Mouse (Mus musculus) spleen, adult 2 months (tissue): ENCODE data around the gene Adgrv1.

ENCODE experiments used
- CTCF ChIP-seq: fragments of 200-500 bp; IDR thresholded peaks from 2 replicates; pipeline ENCODE4 v1.5.1; 2011; ENCODE audit warnings: mild to moderate bottlenecking, inconsistent platforms; ENCODE audit not compliant: insufficient read depth, insufficient read length, insufficient replicate concordance; ENCODE audit errors: extremely low read depth
- POLR2A ChIP-seq: fragments of 200-500 bp; IDR thresholded peaks from 2 replicates; pipeline ENCODE4 v1.6.1; 2011; ENCODE audit warnings: low read depth, low read length, inconsistent platforms

DNA sequence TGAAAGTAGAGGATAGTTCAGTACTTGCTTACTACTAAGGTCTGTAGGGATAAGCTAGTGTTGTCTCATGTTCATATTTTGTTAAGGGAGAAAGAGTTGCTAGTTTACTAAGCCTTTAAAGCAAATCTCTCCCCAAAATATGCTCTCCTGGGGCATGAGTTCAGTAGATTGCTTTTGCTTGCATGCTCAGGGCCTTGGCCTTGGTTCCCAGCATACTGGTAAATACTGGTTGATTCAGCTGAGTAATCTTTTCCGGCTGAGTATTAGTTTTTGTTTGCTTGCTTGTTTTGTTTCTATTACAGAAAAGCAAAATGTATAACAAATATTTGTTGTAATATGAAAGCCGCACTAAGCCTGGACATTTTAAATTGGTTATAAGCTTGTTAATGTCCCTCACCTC is 422.4 kb downstream of the Adgrv1 start:
- TF ChIP-seq CTCF (no peak), POLR2A (no peak)
